Mouse (Mus musculus) lung, embryonic 16.5 days (tissue): ENCODE results near the gene Ergic1. TPM values are rescaled to one million over a fixed set of nuclear protein-coding genes. Genes with fewer than 3 reads are reported as not detected.

Experiments
- ATAC-seq: fragments of 200-750 bp; cut with Nextera tagmentation; 2 replicates; pipeline ENCODE4 v1.8.0; 2017; ENCODE audit warnings: low read depth, mild to moderate bottlenecking, moderate library complexity
- H3K27ac ChIP-seq: fragments of 300-500 bp; sonication (generic); 2 replicates; pipeline ENCODE4 v1.5.1; 2014; ENCODE audit warnings: mild to moderate bottlenecking, control low read depth, low read length
- H3K27me3 ChIP-seq: fragments of 300-500 bp; sonication (generic); 2 replicates; pipeline ENCODE4 v1.6.1; 2014; ENCODE audit warnings: low read depth, low read length, mixed read lengths; ENCODE audit not compliant: control insufficient read depth, insufficient read depth
- H3K36me3 ChIP-seq: fragments of 300-500 bp; sonication (generic); 2 replicates; pipeline ENCODE4 v1.6.1; 2014; ENCODE audit warnings: low read length; ENCODE audit not compliant: control insufficient read depth, insufficient read depth
- H3K4me1 ChIP-seq: fragments of 300-500 bp; sonication (generic); replicated peaks from 2 replicates; pipeline ENCODE4 v1.6.1; 2014; ENCODE audit warnings: low read length, mixed read lengths; ENCODE audit not compliant: control insufficient read depth, insufficient read depth
- H3K4me2 ChIP-seq: fragments of 300-500 bp; sonication (generic); 2 replicates; pipeline ENCODE4 v1.6.1; 2014; ENCODE audit warnings: low read depth, low read length, control low read depth
- H3K4me3 ChIP-seq: fragments of 300-500 bp; sonication (generic); 2 replicates; pipeline ENCODE4 v1.5.1; 2014; ENCODE audit warnings: mild to moderate bottlenecking, low read length, control low read depth
- H3K9ac ChIP-seq: fragments of 300-500 bp; sonication (generic); 2 replicates; pipeline ENCODE4 v1.6.1; 2014; ENCODE audit warnings: low read length, control low read depth
- H3K9me3 ChIP-seq: fragments of 300-500 bp; sonication (generic); 2 replicates; pipeline ENCODE4 v1.6.1; 2016; ENCODE audit warnings: low read length; ENCODE audit not compliant: control insufficient read depth
- WGBS: fragments of 180-500 bp; shearing (Covaris S2); extraction: QIAGEN DNeasy Blood & Tissue Kit; methylation state at CpG from one replicate; pipeline ENCODE4 v1.1.7; 2014; 5-methylcytosine and 5-hydroxymethylcytosine counted together
- polyA plus RNA-seq: library from polyadenylated mRNA; unstranded; fragments of >200 nt; fragmentation: Nextera tagmentation; extraction: Ambion mirVana; gene quantifications from 2 replicates; pipeline ENCODE4 v1.2.1, GENCODE M21; 2015

Gene Ergic1
- polyA plus RNA-seq, 1 experiment from 2014 or later: 94.6 TPM

- Histone ChIP-seq H3K27me3 (no peaks in the 10 kb centered on the region), H3K36me3 (no peaks in the 10 kb centered on the region), H3K4me1 (peaks cover 19% of the 10 kb centered on the region), H3K9me3 (no peaks in the 10 kb centered on the region), H3K4me3 (no peak overlapping the region), H3K4me2 (no peak overlapping the region), H3K9ac (no peak overlapping the region), H3K27ac (no peak overlapping the region)
- ATAC-seq: no peak
- WGBS: 82% methylated on average over 6 of the region's 6 CpGs
These were observed 10.2 kb upstream of the Ergic1 start for GRCm38 (mm10) chr17:26551104-26551503.

- no peak overlapping the region for H3K27ac ChIP-seq
- peaks cover 12% of the 10 kb centered on the region for H3K4me1 ChIP-seq
- no peaks in the 10 kb centered on the region for H3K27me3 ChIP-seq
- WGBS: 61% methylated on average over 3 of the region's 3 CpGs
- H3K36me3 ChIP-seq: no peaks in the 10 kb centered on the region
- H3K9ac ChIP-seq: no peak overlapping the region
- no peak for ATAC-seq
- no peaks in the 10 kb centered on the region for H3K9me3 ChIP-seq
- H3K4me2 ChIP-seq: no peak overlapping the region
- H3K4me3 ChIP-seq: no peak overlapping the region
These were observed 8.3 kb upstream of the Ergic1 start for GRCm38 (mm10) chr17:26553033-26553432.

- no peaks in the 10 kb centered on the region for H3K9me3 ChIP-seq
- peak overlapping the region; percentile 77 for H3K27ac ChIP-seq
- peak overlapping the region; percentile 85 for H3K4me2 ChIP-seq
- H3K4me3 ChIP-seq: peak overlapping the region; percentile 80
- H3K4me1 ChIP-seq: peaks cover 18% of the 10 kb centered on the region
- peak; percentile 29 for ATAC-seq
- H3K27me3 ChIP-seq: no peaks in the 10 kb centered on the region
- peak overlapping the region; percentile 76 for H3K9ac ChIP-seq
- no peaks in the 10 kb centered on the region for H3K36me3 ChIP-seq
- WGBS: 24% methylated on average over 9 of the region's 9 CpGs
These were observed 581 bp upstream of the Ergic1 start for GRCm38 (mm10) chr17:26560526-26561289.

GRCm38 (mm10) chr17:26561651-26562181 is 427 bp downstream of the Ergic1 start, which contains the start of gene Dusp1:
TSS of gene Dusp1 (minus strand) at chr17:26562128.
- peak within 1 kb of the TSS; percentile 80 for H3K4me3 ChIP-seq
- no peaks in the 10 kb centered on the region for H3K27me3 ChIP-seq
- peaks cover 4% of the 10 kb centered on the region; the same call in 1 of the 2 replicates for H3K36me3 ChIP-seq
- H3K4me2 ChIP-seq: peak within 1 kb of the TSS; percentile 85
- H3K4me1 ChIP-seq: peaks cover 18% of the 10 kb centered on the region
- H3K9ac ChIP-seq: peak within 1 kb of the TSS; percentile 76
- peak; percentile 73 for ATAC-seq
- peaks cover 3% of the 10 kb centered on the region; the same call in 1 of the 2 replicates for H3K9me3 ChIP-seq
- H3K27ac ChIP-seq: peak within 1 kb of the TSS; percentile 77
- under 1% methylated on average over 21 of the region's 25 CpGs for WGBS

- Histone ChIP-seq H3K36me3 (peaks cover 4% of the 10 kb centered on the region; the same call in 1 of the 2 replicates), H3K4me2 (peak overlapping the region; percentile 85), H3K4me1 (peaks cover 18% of the 10 kb centered on the region), H3K27me3 (no peaks in the 10 kb centered on the region), H3K27ac (no peak overlapping the region), H3K9me3 (peaks cover 3% of the 10 kb centered on the region; the same call in 1 of the 2 replicates), H3K9ac (peak overlapping the region; percentile 76), H3K4me3 (peak overlapping the region; percentile 80)
- WGBS: 62% methylated on average over 4 of the region's 4 CpGs
- ATAC-seq: no peak
These were observed 1.0 kb downstream of the Ergic1 start for GRCm38 (mm10) chr17:26562292-26562691.

- no peak overlapping the region for H3K9ac ChIP-seq
- peaks cover 7% of the 10 kb centered on the region; the same call in 1 of the 2 replicates for H3K9me3 ChIP-seq
- H3K27ac ChIP-seq: no peak overlapping the region
- H3K4me1 ChIP-seq: peaks cover 18% of the 10 kb centered on the region
- 80% methylated on average over 6 of the region's 6 CpGs for WGBS
- H3K36me3 ChIP-seq: peaks cover 12% of the 10 kb centered on the region
- no peak for ATAC-seq
- H3K27me3 ChIP-seq: no peaks in the 10 kb centered on the region
- H3K4me2 ChIP-seq: no peak overlapping the region
- no peak overlapping the region for H3K4me3 ChIP-seq
These were observed 2.2 kb downstream of the Ergic1 start for GRCm38 (mm10) chr17:26563476-26563875.

GRCm38 (mm10) chr17:26564439-26564838 is 3.1 kb downstream of the Ergic1 start:
- 60% methylated on average over 9 of the region's 9 CpGs for WGBS
- H3K4me2 ChIP-seq: no peak overlapping the region
- no peak for ATAC-seq

GRCm38 (mm10) chr17:26567142-26567817 is 6.0 kb downstream of the Ergic1 start:
- WGBS: 39% methylated on average over 8 of the region's 8 CpGs
- Histone ChIP-seq H3K4me1 (peaks cover 9% of the 10 kb centered on the region), H3K27ac (no peak overlapping the region; the same call in 1 of the 2 replicates), H3K9me3 (peaks cover 8% of the 10 kb centered on the region; the same call in 1 of the 2 replicates), H3K27me3 (no peaks in the 10 kb centered on the region), H3K4me2 (no peak overlapping the region), H3K36me3 (peaks cover 20% of the 10 kb centered on the region), H3K4me3 (no peak overlapping the region), H3K9ac (no peak overlapping the region)
- ATAC-seq: no peak

More at GRCm38 (mm10) chr17:26564439-26564838, 3.1 kb downstream of the Ergic1 start:
- H3K4me1 ChIP-seq: peaks cover 18% of the 10 kb centered on the region
- H3K9ac ChIP-seq: 0 out of 2 replicates have a peak overlapping the region, but pooled peaks have one; percentile 26
- H3K27me3 ChIP-seq: no peaks in the 10 kb centered on the region
- H3K36me3 ChIP-seq: peaks cover 18% of the 10 kb centered on the region
- H3K4me3 ChIP-seq: no peak overlapping the region
- no peak overlapping the region for H3K27ac ChIP-seq
- peaks cover 8% of the 10 kb centered on the region; the same call in 1 of the 2 replicates for H3K9me3 ChIP-seq

- peaks cover 20% of the 10 kb centered on the region for H3K36me3 ChIP-seq
- ATAC-seq: no peak
These were observed 6.5 kb downstream of the Ergic1 start for GRCm38 (mm10) chr17:26567818-26568173.

More at GRCm38 (mm10) chr17:26567818-26568173, 6.5 kb downstream of the Ergic1 start:
- Histone ChIP-seq H3K27me3 (no peaks in the 10 kb centered on the region), H3K4me3 (no peak overlapping the region), H3K4me1 (peaks cover 4% of the 10 kb centered on the region), H3K9ac (no peak overlapping the region), H3K27ac (no peak overlapping the region), H3K9me3 (peaks cover 8% of the 10 kb centered on the region; the same call in 1 of the 2 replicates), H3K4me2 (no peak overlapping the region)
- WGBS: 96% methylated on average over 4 of the region's 4 CpGs
